Comparison of ENCODE assay signal across 10 mouse cellular contexts in the genomic region with DNA sequence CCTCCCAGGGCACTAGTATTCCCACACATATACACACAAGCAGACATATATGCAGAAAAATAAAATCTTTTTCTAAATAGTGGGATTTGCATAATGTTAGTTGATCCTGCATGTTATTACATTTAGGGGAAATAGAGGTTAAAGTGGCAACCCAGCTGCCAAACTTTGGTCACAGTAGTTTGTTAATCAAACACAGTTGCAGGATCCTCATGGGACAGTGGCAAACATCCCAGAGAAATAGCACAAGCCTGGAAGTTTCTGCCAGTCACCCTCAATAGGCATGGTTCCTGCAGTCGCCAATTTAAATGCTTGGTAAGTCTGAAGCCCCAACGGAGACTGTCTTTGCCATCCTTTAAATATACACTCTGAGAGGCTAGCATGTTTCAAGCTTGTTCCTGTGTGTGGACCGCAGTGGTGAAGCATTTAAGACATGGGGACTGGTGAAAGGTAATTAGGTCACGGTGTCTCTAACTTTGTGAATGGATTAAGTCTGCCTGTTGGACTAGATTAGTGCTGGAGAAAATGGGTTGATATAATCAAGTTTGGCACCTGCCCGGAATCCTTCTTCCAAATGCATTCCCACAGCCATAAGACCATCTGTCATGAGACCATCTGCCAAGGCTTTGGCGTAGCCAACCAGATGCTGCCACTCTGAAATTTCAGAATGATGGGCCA.
DNase-seq lines count a peak whose midpoint lies in the region; ATAC-seq and TF ChIP-seq lines count a peak whose summit lies in the region.
"Had no signal": no experiment of that assay in that cellular context is flagged by ENCODE, and none has a peak within 500 bp of the region (broad histone marks: within the 10 kb centered on the region; RNA-seq: fewer than 3 reads in every experiment).

No protein-coding gene starts in this region.

- no peaks in the 10 kb centered on the region for H3K36me3 ChIP-seq in forebrain, embryonic 13.5 days (ENCODE audit: poor library complexity, severe bottlenecking)
- H3K36me3 ChIP-seq: embryonic facial prominence, embryonic 12.5 days; limb, embryonic 15.5 days had no signal

- no peak overlapping the region for H3K4me2 ChIP-seq in forebrain, embryonic 13.5 days
- H3K4me2 ChIP-seq: embryonic facial prominence, embryonic 12.5 days; limb, embryonic 15.5 days had no signal

- no peak for TF ChIP-seq POLR2A in brain, embryonic 14.5 days (IDR thresholded peaks at IDR 0.05; ENCODE audit: borderline replicate concordance, extremely low read depth, insufficient read depth, insufficient read length, poor library complexity, severe bottlenecking)

- no peaks in the 10 kb centered on the region for H3K27me3 ChIP-seq in forebrain, embryonic 13.5 days
- H3K27me3 ChIP-seq: embryonic facial prominence, embryonic 12.5 days; limb, embryonic 15.5 days had no signal

- no peaks in the 10 kb centered on the region for H3K9me3 ChIP-seq in forebrain, embryonic 13.5 days (replicated peaks)
- H3K9me3 ChIP-seq: embryonic facial prominence, embryonic 12.5 days; limb, embryonic 15.5 days had no signal

- ATAC-seq in forebrain, embryonic 13.5 days, result no peak; the same call in 1 of the 2 replicates
- ATAC-seq in granulocyte monocyte progenitor cell, adult 5-6 weeks (replicated peaks; ENCODE audit: poor library complexity, severe bottlenecking), result no peak

- peaks cover 24% of the 10 kb centered on the region for H3K4me1 ChIP-seq in forebrain, embryonic 13.5 days

- peak overlapping the region; percentile 60 for H3K27ac ChIP-seq in forebrain, embryonic 13.5 days
- H3K27ac ChIP-seq: embryonic facial prominence, embryonic 12.5 days; limb, embryonic 15.5 days had no signal

- H3K9ac ChIP-seq in forebrain, embryonic 13.5 days, result no peak overlapping the region
- H3K9ac ChIP-seq: embryonic facial prominence, embryonic 12.5 days; limb, embryonic 15.5 days had no signal

- H3K4me3 ChIP-seq in forebrain, embryonic 13.5 days, result no peak overlapping the region
- H3K4me3 ChIP-seq: embryonic facial prominence, embryonic 12.5 days; limb, embryonic 15.5 days had no signal

- 65% methylated on average over 6 of the region's 6 CpGs for WGBS in forebrain, embryonic 13.5 days

- no peak for TF ChIP-seq CTCF in brain, embryonic 14.5 days (IDR thresholded peaks at IDR 0.05; ENCODE audit: borderline replicate concordance, extremely low read depth, insufficient read depth, insufficient read length)

- peak; percentile 91 for DNase-seq in heart, adult 11 months
- DNase-seq in heart, adult 9 months (ENCODE audit: low spot score in 2 of 2), result no peak
- peak; percentile 87 for DNase-seq in brain, embryonic 14.5 days (ENCODE audit: low read depth)
- peak; percentile 52 to 55 for DNase-seq in layer of hippocampus, postnatal 36 days
- no peak for DNase-seq in adrenal gland, adult 18-20 months (ENCODE audit: low spot score in 2 of 2)
- no peak for DNase-seq in embryo, embryonic 10.5 days (ENCODE audit: low spot score)

Comparison
In these comparisons a context has a peak if more than half of its experiments do, and no peak if none do; other contexts are left out.
1. DNase-seq: peak in heart, adult 11 months (single experiment), brain, embryonic 14.5 days (single experiment) and layer of hippocampus, postnatal 36 days (2 of 2); none in heart, adult 9 months (0 of 2), adrenal gland, adult 18-20 months (0 of 2) and embryo, embryonic 10.5 days (single experiment).